Mouse (Mus musculus) frontal cortex, postnatal 14 days (tissue): ENCODE results near the gene Skint10.

ENCODE experiments used
- DNase-seq, 2 experiments: peaks; one replicate each; pipeline ENCODE4 v3.0.0; 2022; ENCODE audit warnings: low spot score in 2 of 2

Skint10 gene

GRCm38 (mm10) chr4:112774766-112775165, at the start of gene Skint10:
TSS of gene Skint10 (minus strand) at chr4:112774866.
- no peak for DNase-seq

GRCm38 (mm10) chr4:112790646-112791045, 16.0 kb upstream of the Skint10 start:
- DNase-seq, result no peak
